ENCODE assay signal across 16 mouse cellular contexts in the genomic region with DNA sequence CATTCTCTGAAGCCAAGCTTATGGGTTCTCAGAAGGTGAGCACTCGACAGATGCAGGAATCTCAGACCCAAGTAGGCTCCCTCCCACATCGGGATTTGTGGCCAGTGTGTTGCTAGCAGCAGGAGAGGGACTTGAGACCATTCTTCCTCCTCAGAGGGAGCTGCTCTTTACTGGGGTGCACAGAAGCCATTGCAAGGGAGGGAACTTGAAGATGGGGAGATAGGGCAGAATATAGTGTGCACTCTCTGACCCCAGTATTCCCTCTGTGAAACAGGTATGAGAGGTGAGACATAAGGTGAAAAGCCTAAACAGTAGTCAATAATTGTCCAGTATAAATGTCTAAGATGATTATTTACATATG. TPM values are rescaled to one million over a fixed set of nuclear protein-coding genes. Genes with fewer than 3 reads are reported as not detected.
DNase-seq lines count a peak whose midpoint lies in the region; ATAC-seq and TF ChIP-seq lines count a peak whose summit lies in the region.
"Had no signal": no experiment of that assay in that cellular context is flagged by ENCODE, and none has a peak within 500 bp of the region (broad histone marks: within the 10 kb centered on the region; RNA-seq: fewer than 3 reads in every experiment).

No protein-coding gene starts in this region.

- peak; percentile 93 for ATAC-seq in frontal cortex, adult (ENCODE audit: low TSS enrichment)
- ATAC-seq in embryonic facial prominence, embryonic 13.5 days (ENCODE audit: insufficient number of reproducible peaks, insufficient read depth, low FRiP score, low TSS enrichment, low read depth), result no peak
- no peak; the same call in 1 of the 2 replicates for ATAC-seq in hindbrain, embryonic 12.5 days (ENCODE audit: low FRiP score)
- peak; percentile 83 for ATAC-seq in midbrain, embryonic 16.5 days

- H3K27me3 ChIP-seq in embryonic facial prominence, embryonic 13.5 days, result 0 out of 2 replicates have a peak, but pooled peaks cover 4% of the 10 kb centered on the region
- no peaks in the 10 kb centered on the region for H3K27me3 ChIP-seq in hindbrain, embryonic 12.5 days
- H3K27me3 ChIP-seq in midbrain, embryonic 16.5 days (ENCODE audit: control insufficient read depth, insufficient read depth, low read depth, low read length), result no peaks in the 10 kb centered on the region
- H3K27me3 ChIP-seq: limb, embryonic 13.5 days had no signal

- no peak overlapping the region for H3K4me3 ChIP-seq in embryonic facial prominence, embryonic 13.5 days
- H3K4me3 ChIP-seq in hindbrain, embryonic 12.5 days, result peak overlapping the region; percentile 33
- peak overlapping the region; percentile 36 for H3K4me3 ChIP-seq in midbrain, embryonic 16.5 days (ENCODE audit: low read depth, low read length)
- H3K4me3 ChIP-seq in gastrocnemius, adult 2 months, result no peak overlapping the region
- H3K4me3 ChIP-seq: limb, embryonic 13.5 days had no signal

- intact Hi-C loops in gastrocnemius, postnatal 36 days (cut with DNase I), result no loop called here
- intact Hi-C loops in gastrocnemius, adult 2 months (cut with DNase I), result no loop called here

- H3K9me3 ChIP-seq in embryonic facial prominence, embryonic 13.5 days, result no peaks in the 10 kb centered on the region
- no peaks in the 10 kb centered on the region for H3K9me3 ChIP-seq in hindbrain, embryonic 12.5 days (replicated peaks)
- H3K9me3 ChIP-seq in midbrain, embryonic 16.5 days (replicated peaks; ENCODE audit: control insufficient read depth, low read length, poor library complexity, severe bottlenecking), result no peaks in the 10 kb centered on the region
- H3K9me3 ChIP-seq: limb, embryonic 13.5 days had no signal

- no peak for TF ChIP-seq CTCF in gastrocnemius, adult 2 months (IDR thresholded peaks at IDR 0.05)

- no peak overlapping the region for H3K27ac ChIP-seq in embryonic facial prominence, embryonic 13.5 days
- peak overlapping the region; percentile 79 for H3K27ac ChIP-seq in hindbrain, embryonic 12.5 days
- peak overlapping the region; percentile 87 for H3K27ac ChIP-seq in midbrain, embryonic 16.5 days (ENCODE audit: low read length)
- no peak overlapping the region for H3K27ac ChIP-seq in gastrocnemius, adult 2 months
- H3K27ac ChIP-seq: limb, embryonic 13.5 days had no signal

- WGBS in embryonic facial prominence, embryonic 13.5 days, result 47% methylated on average over 2 of the region's 2 CpGs
- 28% methylated on average over 2 of the region's 2 CpGs for WGBS in hindbrain, embryonic 12.5 days
- WGBS in midbrain, embryonic 16.5 days, result 6% methylated on average over 2 of the region's 2 CpGs

- no peak for DNase-seq in frontal cortex, postnatal 10 days (ENCODE audit: low spot score in 2 of 2)
- DNase-seq in lung, adult 18-20 months, result no peak
- no peak for DNase-seq in gastrocnemius, postnatal 36 days
- no peak for DNase-seq in gastrocnemius, adult 2 months
- DNase-seq: kidney, adult 8-10 months; lung, adult 2 months; spleen, adult 18-20 months had no signal

- no peaks in the 10 kb centered on the region for H3K4me1 ChIP-seq in embryonic facial prominence, embryonic 13.5 days
- no peaks in the 10 kb centered on the region for H3K4me1 ChIP-seq in hindbrain, embryonic 12.5 days
- 0 out of 2 replicates have a peak, but pooled peaks cover 2% of the 10 kb centered on the region for H3K4me1 ChIP-seq in midbrain, embryonic 16.5 days (ENCODE audit: control insufficient read depth, insufficient read depth, low read length)
- H3K4me1 ChIP-seq: limb, embryonic 13.5 days had no signal

- no peaks in the 10 kb centered on the region for H3K36me3 ChIP-seq in embryonic facial prominence, embryonic 13.5 days
- no peaks in the 10 kb centered on the region for H3K36me3 ChIP-seq in hindbrain, embryonic 12.5 days
- H3K36me3 ChIP-seq in midbrain, embryonic 16.5 days (ENCODE audit: control insufficient read depth, insufficient read depth, low read length), result no peaks in the 10 kb centered on the region
- H3K36me3 ChIP-seq: limb, embryonic 13.5 days had no signal

- peak overlapping the region; percentile 35 for H3K4me2 ChIP-seq in embryonic facial prominence, embryonic 13.5 days
- H3K4me2 ChIP-seq in hindbrain, embryonic 12.5 days (replicated peaks), result peak overlapping the region; percentile 39
- peak overlapping the region; percentile 45 for H3K4me2 ChIP-seq in midbrain, embryonic 16.5 days (ENCODE audit: low read length)
- H3K4me2 ChIP-seq: limb, embryonic 13.5 days had no signal

- no peak overlapping the region for H3K9ac ChIP-seq in embryonic facial prominence, embryonic 13.5 days
- H3K9ac ChIP-seq in hindbrain, embryonic 12.5 days, result peak overlapping the region; percentile 50
- H3K9ac ChIP-seq in midbrain, embryonic 16.5 days (ENCODE audit: low read depth, low read length), result peak overlapping the region; percentile 56
- H3K9ac ChIP-seq: limb, embryonic 13.5 days had no signal

RNA-seq across cellular contexts. Expression of gene Tceal3, which starts 0.2 kb away (rescaled TPM):
- polyA plus RNA-seq in embryonic facial prominence, embryonic 13.5 days (2015; fragmentation: Nextera tagmentation; extraction: Ambion mirVana), result 26.1 and 32.9 TPM in 2 replicates
- polyA plus RNA-seq in hindbrain, embryonic 12.5 days (2016; fragmentation: Nextera tagmentation; extraction: Ambion mirVana), result 31.4 and 42.0 TPM in 2 replicates
- 106 and 114 TPM in 2 replicates for polyA plus RNA-seq in midbrain, embryonic 16.5 days (2015; fragmentation: Nextera tagmentation; extraction: Ambion mirVana)
- under 1 TPM; 0.25 to 0.74 TPM for total RNA-seq in gastrocnemius, postnatal 36 days (2021)
- 1 to 10 TPM in 1 of 2 experiments, not detected in 1; 1.3 TPM for total RNA-seq in gastrocnemius, adult 2 months (2021)
- total RNA-seq: ES-E14 had no signal

RNA-seq across cellular contexts. Expression of gene Kir3dl2, which starts 47.0 kb away (rescaled TPM):
- not detected in 2 replicates for polyA plus RNA-seq in embryonic facial prominence, embryonic 13.5 days (2015; fragmentation: Nextera tagmentation; extraction: Ambion mirVana)
- polyA plus RNA-seq in hindbrain, embryonic 12.5 days (2016; fragmentation: Nextera tagmentation; extraction: Ambion mirVana), result not detected in 2 replicates
- polyA plus RNA-seq in midbrain, embryonic 16.5 days (2015; fragmentation: Nextera tagmentation; extraction: Ambion mirVana), result 0.62 TPM in 2 replicates
- not detected for total RNA-seq in gastrocnemius, postnatal 36 days (2021)
- not detected for total RNA-seq in gastrocnemius, adult 2 months (2021)
- total RNA-seq: ES-E14; gastrocnemius, postnatal 4 days; megakaryocyte-erythroid progenitor cell, adult 5-6 weeks had no signal
- polyA plus RNA-seq: heart, embryonic 16.5 days; limb, embryonic 13.5 days; lung, adult 2 months had no signal

Comparison
In these comparisons a context has a peak if more than half of its experiments do, and no peak if none do; other contexts are left out.
1. ATAC-seq: peak in frontal cortex, adult (single experiment) and midbrain, embryonic 16.5 days (single experiment); none in embryonic facial prominence, embryonic 13.5 days (single experiment) and hindbrain, embryonic 12.5 days (single experiment).
2. H3K27ac ChIP-seq: peak in hindbrain, embryonic 12.5 days (single experiment) and midbrain, embryonic 16.5 days (single experiment); none in embryonic facial prominence, embryonic 13.5 days (single experiment) and gastrocnemius, adult 2 months (single experiment).
3. H3K4me3 ChIP-seq: peak in hindbrain, embryonic 12.5 days (single experiment) and midbrain, embryonic 16.5 days (single experiment); none in embryonic facial prominence, embryonic 13.5 days (single experiment) and gastrocnemius, adult 2 months (single experiment).
4. Peak in every context shown above with its lines, with median percentiles within 50 percentile points of each other: H3K4me2 ChIP-seq.